Mouse (Mus musculus) neural tube, embryonic 11.5 days (tissue): ENCODE results near the gene Dsel. TPM values are rescaled to one million over a fixed set of nuclear protein-coding genes. Genes with fewer than 3 reads are reported as not detected.

Source experiments
- ATAC-seq: fragments of 200-750 bp; cut with Nextera tagmentation; 2 replicates; pipeline ENCODE4 v1.8.0; 2017; ENCODE audit warnings: moderate number of reproducible peaks, mild to moderate bottlenecking, moderate TSS enrichment, moderate library complexity; ENCODE audit not compliant: insufficient read depth, low FRiP score, low TSS enrichment
- DNase-seq: peaks from one replicate; pipeline ENCODE4 v3.0.0-alpha.2; 2015; ENCODE audit warnings: low spot score
- H3K27ac ChIP-seq: fragments of 300-500 bp; sonication (generic); 2 replicates; pipeline ENCODE4 v1.5.1; 2014; ENCODE audit warnings: low read depth, mild to moderate bottlenecking, low read length
- H3K27me3 ChIP-seq: fragments of 300-500 bp; sonication (generic); 2 replicates; pipeline ENCODE4 v1.6.1; 2014; ENCODE audit warnings: mild to moderate bottlenecking, low read length, mixed read lengths; ENCODE audit not compliant: control insufficient read depth, insufficient read depth
- H3K36me3 ChIP-seq: fragments of 300-500 bp; sonication (generic); 2 replicates; pipeline ENCODE4 v1.6.1; 2014; ENCODE audit warnings: mild to moderate bottlenecking, low read length, moderate library complexity, mixed read lengths; ENCODE audit not compliant: control insufficient read depth, insufficient read depth
- H3K4me1 ChIP-seq: fragments of 300-500 bp; sonication (generic); 2 replicates; pipeline ENCODE4 v1.6.1; 2014; ENCODE audit warnings: low read length, mixed read lengths; ENCODE audit not compliant: control insufficient read depth, insufficient read depth
- H3K4me2 ChIP-seq: fragments of 300-500 bp; sonication (generic); 2 replicates; pipeline ENCODE4 v1.6.1; 2014; ENCODE audit warnings: low read depth, mild to moderate bottlenecking, moderate library complexity
- H3K4me3 ChIP-seq: fragments of 300-500 bp; sonication (generic); 2 replicates; pipeline ENCODE4 v1.5.1; 2014; ENCODE audit warnings: low read depth, low read length
- H3K9ac ChIP-seq: fragments of 300-500 bp; sonication (generic); 2 replicates; pipeline ENCODE4 v1.6.1; 2014; ENCODE audit warnings: mild to moderate bottlenecking, low read length
- H3K9me3 ChIP-seq: fragments of 300-500 bp; sonication (generic); 2 replicates; pipeline ENCODE4 v1.6.1; 2016; ENCODE audit warnings: low read length; ENCODE audit not compliant: control insufficient read depth
- WGBS: fragments of 180-500 bp; shearing (Covaris S2); extraction: QIAGEN DNeasy Blood & Tissue Kit; methylation state at CpG from one replicate; pipeline ENCODE4 v1.1.7; 2014; 5-methylcytosine and 5-hydroxymethylcytosine counted together
- polyA plus RNA-seq: library from polyadenylated mRNA; unstranded; fragments of >200 nt; fragmentation: Nextera tagmentation; extraction: Ambion mirVana; gene quantifications from 2 replicates; pipeline ENCODE4 v1.2.1, GENCODE M21; 2014

Gene Dsel
- polyA plus RNA-seq, 1 experiment from 2014 or later, result 9.6 TPM

- Histone ChIP-seq H3K4me2 (no peak overlapping the region), H3K4me1 (no peaks in the 10 kb centered on the region), H3K4me3 (no peak overlapping the region), H3K36me3 (no peaks in the 10 kb centered on the region), H3K9ac (no peak overlapping the region), H3K9me3 (no peaks in the 10 kb centered on the region), H3K27ac (no peak overlapping the region), H3K27me3 (no peaks in the 10 kb centered on the region)
- DNase-seq, result no peak
- ATAC-seq, result no peak
- WGBS, result 76% methylated on average over 2 of the region's 2 CpGs
Observed at GRCm38 (mm10) chr1:111833583-111834225, 31.0 kb downstream of the Dsel start.
